Mouse (Mus musculus) megakaryocyte progenitor cell, adult 5-6 weeks (primary cell): ENCODE results near the gene Smc2. TPM values are rescaled to one million over a fixed set of nuclear protein-coding genes. Genes with fewer than 3 reads are reported as not detected.
"Not testable (repeated sequence)": the region's sequence is repeated elsewhere in the genome, so short reads cannot be mapped to it uniquely, and the experiment has no call there.

Source experiments
- ATAC-seq: replicated peaks from 2 replicates; pipeline ENCODE4 v1.8.0; 2016; ENCODE audit warnings: mild to moderate bottlenecking, moderate TSS enrichment, inconsistent platforms; ENCODE audit not compliant: poor library complexity
- total RNA-seq, 2 experiments: library from RNA; stranded (forward) in 1 of 2; stranded (reverse) in 1 of 2; fragments of 157-497, 149-512 nt in 1 of 2; fragments of 200-1000 nt in 1 of 2; gene quantifications; 2 replicates each; pipeline versions ENCODE4 v1.2.3 to v1.2.4; 2015 to 2017

Gene Smc2
- total RNA-seq (2015) (96.6 and 97.3 TPM in 2 replicates), total RNA-seq (2017) (150 and 162 TPM in 2 replicates)

DNA sequence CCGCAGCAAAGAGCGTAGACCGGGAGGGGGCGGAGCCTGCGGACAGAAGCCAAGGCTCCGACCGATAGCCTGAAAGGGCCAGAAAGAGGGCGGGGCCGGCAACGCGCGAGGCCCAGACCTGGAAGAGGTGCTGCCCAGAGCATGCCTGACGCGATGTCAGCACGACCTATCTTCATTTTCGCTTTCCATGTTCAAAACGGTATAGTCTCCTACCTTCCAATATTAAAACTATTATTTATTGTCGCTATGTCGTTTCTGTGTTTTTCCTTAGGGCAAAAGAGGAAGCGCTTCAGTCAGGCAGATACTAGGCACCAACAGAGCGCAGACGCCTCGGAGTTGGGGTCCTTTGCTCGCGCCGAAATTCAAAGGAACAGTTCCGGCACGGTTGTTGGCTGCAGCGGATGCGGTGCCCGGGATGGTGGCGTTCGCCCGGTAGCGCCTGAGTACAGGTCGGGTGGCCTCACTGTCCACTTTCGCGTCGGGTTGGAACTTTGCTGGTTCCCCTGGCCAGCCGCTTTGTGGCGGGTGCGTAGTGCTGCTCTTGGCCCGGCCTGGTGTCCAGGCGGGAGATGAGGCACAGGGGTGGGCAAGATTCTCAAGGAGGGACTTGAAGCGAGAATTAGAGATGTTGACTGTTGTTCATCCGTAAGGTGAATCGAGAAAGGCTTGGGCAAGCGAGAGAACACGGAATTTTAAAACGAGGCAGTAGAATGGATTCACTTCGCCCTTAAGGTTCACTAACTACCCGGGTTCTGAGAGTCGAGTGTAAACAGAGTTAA, at the start of gene Smc2:
Smc2 (plus strand) TSS at position 358 of the 779 bp plus-strand sequence.
- ATAC-seq = peak; percentile 96

GRCm38 (mm10) chr4:52411587-52411986, 27.5 kb upstream of the Smc2 start:
- ATAC-seq = peak; percentile 60

- no peak for ATAC-seq
These were observed 15.4 kb upstream of the Smc2 start for GRCm38 (mm10) chr4:52423653-52424052.

- ATAC-seq = peak; percentile 98
These were observed 9.5 kb upstream of the Smc2 start for GRCm38 (mm10) chr4:52429310-52430198.

DNA sequence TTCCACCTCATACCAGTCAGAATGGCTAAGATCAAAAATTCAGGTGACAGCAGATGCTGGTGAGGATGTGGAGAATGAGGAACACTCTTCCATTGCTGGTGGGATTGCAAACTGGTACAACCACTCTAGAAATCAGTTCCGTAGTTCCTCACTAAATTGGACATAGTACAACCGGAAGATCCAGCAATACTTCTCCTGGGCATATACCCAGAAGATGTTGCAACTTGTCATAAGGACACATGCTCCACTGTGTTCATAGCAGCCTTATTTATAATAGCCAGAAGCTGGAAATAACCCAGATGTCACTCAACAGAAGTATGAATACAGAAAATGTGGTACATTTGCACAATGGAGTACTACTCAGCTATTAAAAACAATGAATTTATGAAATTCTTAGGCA, 3.5 kb upstream of the Smc2 start:
- not testable (repeated sequence) for ATAC-seq

- peak; percentile 21 for ATAC-seq
These were observed 615 bp upstream of the Smc2 start for GRCm38 (mm10) chr4:52438371-52438885.

DNA sequence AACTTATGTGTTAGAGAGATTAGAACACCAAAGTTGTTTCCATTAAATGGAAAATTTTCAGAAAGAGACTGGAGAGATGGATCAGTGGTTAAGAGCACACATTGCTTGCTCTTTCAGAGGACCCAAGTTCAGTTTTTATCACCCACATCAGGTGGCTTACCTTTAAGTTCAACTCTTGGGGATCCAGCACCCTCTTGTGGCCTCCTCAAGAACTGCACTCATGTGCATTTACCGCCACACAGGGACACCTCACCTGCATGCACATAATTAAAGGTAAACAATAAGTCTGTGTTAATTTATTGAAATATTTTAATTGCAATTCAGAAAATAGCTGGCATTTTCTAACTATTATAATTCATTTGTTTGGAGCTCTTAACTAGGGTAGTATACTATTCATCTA, 20.7 kb downstream of the Smc2 start:
- ATAC-seq = peak; percentile 93

DNA sequence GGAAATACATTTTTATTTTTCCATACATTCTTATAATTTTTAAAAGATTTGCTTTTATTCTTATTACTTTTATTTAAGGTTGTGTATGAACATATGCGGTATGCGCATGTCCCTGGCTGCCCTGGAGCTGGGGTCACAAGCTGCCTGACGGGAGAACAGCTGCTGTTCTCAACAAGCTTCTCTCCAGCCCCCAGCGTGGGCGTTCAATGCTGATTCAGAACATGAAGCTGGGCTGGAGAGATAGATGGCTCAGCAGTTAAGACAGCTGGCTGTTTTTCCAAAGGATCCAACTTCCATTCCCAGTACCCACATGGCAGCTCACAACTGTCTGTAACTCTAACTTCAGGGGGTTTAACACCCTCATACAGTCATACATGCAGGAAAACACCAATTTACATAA, 22.3 kb downstream of the Smc2 start:
- ATAC-seq = no peak

DNA sequence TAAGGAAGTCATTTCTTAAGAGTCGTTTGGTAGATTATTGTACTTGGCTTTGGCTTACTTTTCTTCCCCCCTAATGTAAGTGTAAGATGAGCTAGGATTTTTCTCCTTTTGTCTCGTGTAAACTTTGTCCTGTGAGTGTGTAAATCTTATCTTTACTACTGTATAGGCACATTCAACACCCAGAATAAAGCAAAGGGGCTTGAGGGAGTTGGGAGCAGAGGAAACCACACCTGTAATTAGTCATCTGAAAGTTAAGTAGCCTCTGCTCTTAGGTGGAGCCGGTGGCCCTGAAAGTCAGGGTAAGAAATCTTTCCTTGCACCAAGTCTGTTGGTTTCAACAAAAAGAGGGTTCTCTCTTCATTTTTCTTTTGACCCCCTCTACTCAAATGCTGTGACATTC, 34.4 kb downstream of the Smc2 start:
- no peak for ATAC-seq

- no peak for ATAC-seq
These were observed 48.4 kb downstream of the Smc2 start for GRCm38 (mm10) chr4:52487486-52487885.

- not testable (repeated sequence) for ATAC-seq
These were observed 58.1 kb downstream of the Smc2 start, which contains the start of gene Vma21-ps for GRCm38 (mm10) chr4:52497144-52497543. TSS of gene Vma21-ps (minus strand) at chr4:52497244.

DNA sequence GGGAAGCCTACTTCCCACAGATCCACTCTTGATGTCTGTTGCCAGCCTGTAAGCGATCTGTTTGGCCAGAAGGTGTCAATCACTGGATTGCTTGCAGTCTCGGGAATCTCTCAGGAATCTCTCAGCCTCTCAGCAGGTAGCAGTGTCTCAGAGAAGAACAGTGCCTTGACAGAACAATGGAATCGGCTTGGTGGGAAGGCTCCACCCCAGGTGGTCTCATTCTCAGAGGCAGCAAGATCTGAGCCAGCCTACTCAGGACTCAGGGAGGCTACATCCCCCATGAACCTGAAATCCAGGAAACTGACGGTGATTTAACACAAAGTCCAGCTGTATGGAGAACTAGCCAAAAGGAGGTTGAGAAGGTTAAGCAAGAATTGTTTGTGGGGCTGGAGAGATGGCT, 78.5 kb downstream of the Smc2 start:
- no peak for ATAC-seq

DNA sequence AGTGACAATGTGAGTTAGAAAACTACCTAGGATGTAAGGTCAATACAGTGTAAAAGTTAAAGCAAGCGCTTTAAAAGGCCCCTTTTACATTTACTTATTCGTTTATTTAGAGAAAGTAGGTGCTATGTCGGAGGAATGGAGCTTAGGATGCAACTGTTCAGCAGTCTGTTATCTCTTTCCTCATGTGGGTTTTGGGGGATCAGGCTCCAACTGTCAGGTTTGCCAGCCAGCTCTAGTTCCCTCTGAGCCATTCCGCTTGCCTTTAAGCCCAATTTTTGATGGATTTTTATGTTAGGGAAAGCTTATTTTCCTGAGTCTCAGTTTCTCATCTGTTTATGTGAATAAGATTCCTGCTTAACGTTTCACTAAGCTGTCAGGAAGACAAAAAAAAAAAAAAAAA, 80.3 kb downstream of the Smc2 start:
- no peak for ATAC-seq

DNA sequence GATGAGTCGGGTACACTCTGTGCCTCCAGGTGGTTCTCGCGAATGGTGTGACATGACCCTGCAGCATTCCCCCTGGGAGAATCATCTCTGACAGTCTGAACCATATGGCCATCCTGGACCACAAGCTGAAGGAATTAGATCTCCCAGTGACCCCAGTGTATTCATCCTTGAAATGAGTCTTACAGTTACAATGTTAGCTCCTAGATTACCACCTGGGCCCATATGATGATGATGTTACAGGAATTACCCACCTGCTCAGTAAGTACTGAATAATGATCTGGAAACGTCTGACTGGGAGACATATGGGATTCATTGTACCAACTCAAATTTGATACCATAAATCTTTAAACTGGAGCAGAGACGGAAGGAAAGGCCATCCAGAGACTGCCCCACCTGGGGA, 87.4 kb downstream of the Smc2 start:
- ATAC-seq = no peak

- ATAC-seq = no peak
These were observed 91.6 kb downstream of the Smc2 start for GRCm38 (mm10) chr4:52530636-52531035.

Other genes with a start within 250 kb of the Smc2 start
- gene Vma21-ps, start 58.0 kb downstream of the Smc2 start, total RNA-seq (2015) = not detected in 2 replicates
- gene Vma21-ps, start 58.0 kb downstream of the Smc2 start, total RNA-seq (2017) = not detected in 2 replicates
- not detected in 2 replicates for gene Toporsl, start 157.0 kb downstream of the Smc2 start, total RNA-seq (2015)
- gene Toporsl, start 157.0 kb downstream of the Smc2 start, total RNA-seq (2017) = not detected in 2 replicates